Mouse (Mus musculus) erythroblast, adult 5-6 weeks (primary cell): ENCODE measurements around the gene Ulk3. TPM values are rescaled to one million over a fixed set of nuclear protein-coding genes. Genes with fewer than 3 reads are reported as not detected.

Experiments
- ATAC-seq: replicated peaks from 2 replicates; pipeline ENCODE4 v1.8.0; 2016; ENCODE audit warnings: moderate number of reproducible peaks, mild to moderate bottlenecking, moderate TSS enrichment, inconsistent platforms; ENCODE audit not compliant: poor library complexity, low FRiP score, severe bottlenecking
- total RNA-seq, 2 experiments: library from RNA; stranded (forward) in 1 of 2; stranded (reverse) in 1 of 2; fragments of 150-400 nt in 1 of 2; fragments of 200-764, 138-1000 nt in 1 of 2; gene quantifications; 2 replicates each; pipeline versions ENCODE4 v1.2.3 to v1.2.4; 2015 to 2017; ENCODE audit warnings: low replicate concordance in 2 of 2

Ulk3 gene
- total RNA-seq, 2 experiments from 2014 or later: not detected

DNA sequence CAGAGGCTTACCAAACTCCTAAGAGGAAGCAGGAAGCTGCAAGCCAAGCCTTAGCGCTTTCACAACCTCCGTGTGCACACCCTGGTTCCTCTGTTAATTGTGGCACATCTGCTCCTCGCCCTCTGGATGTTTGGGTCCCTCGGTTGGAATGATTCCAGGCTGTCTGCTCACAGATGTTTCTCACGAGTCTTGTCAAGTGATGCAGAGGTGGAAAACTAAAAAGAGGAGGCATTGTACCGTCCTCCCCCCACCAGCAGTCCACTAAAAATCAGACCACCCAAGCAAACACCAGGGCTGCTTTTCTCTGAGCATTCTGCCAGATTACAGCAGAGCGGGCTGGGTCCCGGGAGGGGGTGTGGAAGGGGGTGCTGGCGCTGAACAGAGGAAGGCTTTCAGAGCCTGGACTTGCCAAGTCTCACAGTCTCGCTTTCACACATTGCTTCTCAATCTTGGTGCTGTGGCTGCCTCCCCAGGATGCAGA, 23.5 kb upstream of the Ulk3 start:
- ATAC-seq: no peak

DNA sequence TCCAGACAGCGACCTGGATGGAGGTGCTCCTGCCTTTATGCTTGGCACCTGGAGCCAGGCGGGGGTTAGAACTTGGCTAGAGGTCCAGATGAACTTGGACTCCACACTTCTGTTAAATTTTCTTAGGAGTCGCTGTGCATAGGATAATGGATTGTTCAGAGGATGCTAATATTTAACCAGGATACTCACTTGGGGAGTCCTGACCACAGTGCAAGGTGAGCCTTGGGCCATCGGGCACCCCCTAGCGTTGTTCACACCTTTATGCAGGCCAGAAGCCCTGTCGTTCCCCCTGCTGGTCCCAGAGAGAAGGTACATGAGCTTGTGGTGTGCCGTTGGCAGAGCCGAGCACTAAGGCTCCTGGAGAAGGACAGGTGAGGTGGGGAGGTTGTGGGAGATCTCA, 22.4 kb upstream of the Ulk3 start:
- no peak for ATAC-seq

DNA sequence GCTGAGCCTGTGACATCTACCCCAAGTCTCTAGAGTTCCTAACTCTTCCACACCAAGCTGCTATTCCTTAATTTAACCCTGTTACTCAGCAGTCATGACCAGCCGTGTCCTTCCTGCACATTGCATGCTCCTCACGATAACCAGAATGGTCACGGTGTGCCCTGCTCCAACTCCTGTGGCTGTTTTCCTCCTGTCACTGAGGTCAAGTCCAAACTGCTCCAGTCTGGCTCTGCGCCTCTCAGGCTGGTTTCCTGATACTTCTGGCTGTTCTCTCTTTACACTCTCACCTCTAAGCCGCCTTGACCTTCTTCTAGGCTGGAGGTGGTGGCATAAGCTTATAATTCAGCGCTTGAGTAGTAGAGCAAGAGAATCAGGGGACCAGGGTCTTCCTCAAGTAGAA, 20.8 kb upstream of the Ulk3 start:
- no peak for ATAC-seq

DNA sequence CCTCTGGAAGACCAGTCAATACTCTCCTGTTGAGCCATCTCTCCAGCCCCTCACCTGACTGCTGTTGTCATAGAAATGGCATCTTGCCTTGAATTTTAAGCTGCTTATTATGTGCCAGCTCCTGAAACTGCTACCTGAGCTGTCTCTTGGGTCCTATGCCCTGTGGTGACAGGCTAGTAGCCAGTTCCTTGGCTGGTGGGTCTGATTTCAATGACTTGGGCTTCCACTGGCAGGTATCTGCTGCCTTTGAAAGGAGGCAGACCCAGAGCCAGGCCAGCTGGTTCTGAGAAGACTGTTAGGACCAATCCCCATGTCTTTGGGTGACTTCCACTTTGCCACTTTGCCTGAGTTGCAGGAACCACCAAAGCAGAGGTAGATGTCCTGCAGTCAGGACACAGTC, 14.9 kb upstream of the Ulk3 start:
- ATAC-seq: no peak

DNA sequence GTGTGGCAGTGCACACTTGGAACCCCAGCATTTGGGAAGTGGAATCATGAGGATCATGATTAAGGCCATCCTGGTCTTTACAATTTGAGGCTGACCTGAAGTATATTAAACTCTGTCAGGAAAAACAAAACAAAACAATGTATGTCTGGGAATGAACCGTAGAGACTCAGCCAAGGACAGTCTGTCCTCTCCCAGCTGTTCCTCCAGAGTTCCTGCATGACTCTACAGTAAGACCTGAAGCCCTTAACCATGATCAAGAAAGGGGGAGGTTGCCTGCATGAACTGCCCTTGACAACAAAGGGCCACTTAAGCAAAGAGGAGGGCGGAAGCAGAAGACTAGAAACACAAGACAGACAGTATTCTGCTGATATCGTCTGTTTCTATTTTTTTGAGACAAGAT, 13.7 kb upstream of the Ulk3 start:
- no peak for ATAC-seq

DNA sequence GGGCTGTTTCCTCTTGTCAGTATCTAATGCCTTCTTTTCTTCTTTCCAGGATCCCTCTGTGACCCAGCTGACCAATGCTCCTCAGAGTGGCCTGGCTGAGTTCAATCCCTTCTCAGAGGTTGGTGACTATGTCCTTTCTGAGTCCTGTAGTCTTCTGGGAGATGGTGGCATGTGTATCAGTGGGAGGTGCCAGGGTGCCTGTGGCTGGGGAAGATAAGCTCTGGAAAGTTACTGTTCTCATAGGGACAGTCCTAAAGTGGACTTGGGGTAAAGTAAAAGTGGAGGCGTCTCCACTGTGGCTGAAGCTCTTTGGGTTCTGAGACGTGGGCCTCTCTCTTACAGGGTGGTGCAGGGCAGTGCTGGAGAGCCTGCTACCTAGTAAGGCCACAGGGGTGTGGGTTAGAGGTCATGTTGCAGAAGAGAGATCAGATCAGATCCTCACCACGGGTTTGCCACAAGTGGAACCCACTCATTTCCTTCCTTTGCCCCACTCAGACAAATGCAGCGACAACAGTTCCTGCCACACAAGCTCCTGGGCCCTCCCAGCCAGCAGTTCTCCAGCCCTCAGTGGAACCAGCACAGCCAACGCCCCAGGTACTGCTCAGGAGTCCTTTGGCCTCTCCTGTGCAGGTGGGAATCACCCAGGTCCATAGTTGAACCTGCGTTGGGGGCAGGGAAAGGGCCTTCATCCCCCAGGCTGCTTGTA, 12.0 kb upstream of the Ulk3 start:
- peak; percentile 95 for ATAC-seq

DNA sequence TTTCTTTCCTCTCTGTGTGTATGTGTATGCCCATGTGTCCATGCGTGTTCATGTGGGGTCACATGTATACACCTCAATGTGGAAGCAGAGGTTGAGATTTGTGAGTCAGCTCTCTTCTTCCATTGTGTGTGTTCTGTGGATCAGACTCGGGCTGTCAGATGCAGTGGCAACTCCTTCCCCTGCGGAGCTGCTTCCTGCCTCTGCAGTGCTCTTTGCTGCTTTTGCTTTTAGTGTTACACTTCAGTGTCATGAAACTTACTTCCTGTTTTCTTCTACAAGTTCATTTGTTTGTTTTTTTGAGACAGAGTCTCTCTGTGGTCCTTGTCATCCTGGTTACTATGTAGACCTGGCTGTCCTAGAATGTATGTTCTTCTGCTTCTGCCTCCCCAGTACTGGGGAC, 4.3 kb upstream of the Ulk3 start:
- ATAC-seq: no peak

DNA sequence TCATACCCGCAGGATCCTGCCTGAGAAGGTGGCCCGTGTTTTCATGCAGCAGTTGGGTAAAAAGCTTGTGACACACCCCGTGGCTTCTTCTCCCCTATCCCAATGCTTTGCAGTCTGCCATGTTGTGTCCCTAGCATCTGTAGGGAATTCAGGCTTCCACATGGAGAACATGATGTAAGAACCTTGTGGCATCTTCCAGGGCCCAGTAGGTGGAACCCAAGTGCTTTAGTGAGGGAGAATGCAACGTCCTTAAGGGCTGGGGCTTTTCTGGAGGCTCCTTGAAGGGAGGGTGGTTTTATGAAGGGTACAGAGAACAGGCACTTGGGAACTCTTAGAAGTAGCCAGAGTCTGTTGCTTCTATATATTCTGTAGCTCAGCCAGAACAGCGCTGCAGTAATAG, 1.5 kb downstream of the Ulk3 start:
- ATAC-seq: no peak

DNA sequence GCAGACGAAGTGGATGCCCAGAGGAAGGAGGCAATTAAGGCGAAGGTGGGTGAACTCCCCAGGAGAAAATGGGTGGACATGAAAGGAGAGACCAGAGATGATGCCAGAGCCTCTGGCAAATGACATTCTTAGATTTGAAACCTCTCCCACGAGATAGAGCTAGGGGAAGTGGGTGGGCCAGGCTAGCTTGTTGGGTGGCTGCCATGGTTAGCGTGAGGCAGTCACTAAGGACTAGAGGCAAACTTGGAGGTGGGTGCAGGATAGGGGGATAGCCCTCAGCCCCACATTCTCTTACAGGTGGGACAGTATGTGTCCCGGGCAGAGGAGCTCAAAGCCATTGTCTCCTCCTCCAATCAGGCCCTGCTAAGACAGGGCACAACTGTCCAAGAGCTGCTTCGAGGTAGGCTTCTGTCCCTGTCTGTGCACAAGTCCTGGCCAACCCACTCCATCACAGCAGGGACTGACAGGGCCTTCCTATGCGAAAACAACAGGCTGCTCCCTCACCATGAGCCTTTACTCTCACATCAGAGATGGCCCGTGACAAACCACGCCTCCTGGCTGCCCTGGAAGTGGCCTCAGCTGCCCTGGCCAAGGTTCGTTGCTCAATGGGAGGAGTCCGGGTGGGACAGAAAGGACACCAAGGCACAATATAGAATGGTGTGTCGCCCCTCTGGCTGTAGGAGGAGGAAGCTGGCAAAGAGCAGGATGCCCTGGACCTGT, 4.4 kb downstream of the Ulk3 start:
- ATAC-seq: no peak

DNA sequence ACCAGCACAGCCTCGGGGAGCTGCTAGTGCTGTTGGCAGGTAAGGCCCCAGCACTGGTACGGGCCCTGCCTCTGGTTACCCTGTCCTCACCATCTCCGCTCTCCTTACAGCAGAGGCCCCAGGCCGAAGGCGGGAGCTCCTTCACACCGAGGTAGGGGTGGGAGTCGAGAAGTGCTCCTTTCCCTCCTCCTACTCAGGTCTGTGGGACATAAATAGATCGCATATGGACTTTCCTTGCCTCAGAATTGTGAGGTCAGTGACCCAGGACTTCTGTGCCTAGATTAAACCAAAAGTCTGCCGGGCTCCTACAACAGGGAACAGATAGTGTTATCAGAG, 4.9 kb downstream of the Ulk3 start:
- no peak for ATAC-seq

DNA sequence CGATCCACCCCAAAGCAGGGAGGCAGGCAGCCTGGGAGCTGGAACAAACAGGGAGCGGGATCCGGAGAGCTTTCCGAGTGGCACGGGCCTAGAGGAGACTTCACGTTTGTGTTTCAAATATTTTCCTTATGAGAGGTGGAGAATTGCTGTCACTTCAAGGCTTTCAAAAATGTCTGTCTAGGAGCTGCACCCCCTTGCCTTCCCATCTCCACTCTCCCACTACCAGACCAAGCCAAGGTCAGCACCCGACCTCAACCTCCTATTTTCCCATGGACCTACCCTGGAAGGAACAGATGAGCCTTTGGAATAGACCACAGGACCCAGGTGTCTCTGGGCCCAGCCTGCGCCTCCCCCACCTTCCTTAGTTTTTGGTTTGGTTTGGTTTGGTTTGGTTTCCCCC, 8.0 kb downstream of the Ulk3 start:
- ATAC-seq: no peak

DNA sequence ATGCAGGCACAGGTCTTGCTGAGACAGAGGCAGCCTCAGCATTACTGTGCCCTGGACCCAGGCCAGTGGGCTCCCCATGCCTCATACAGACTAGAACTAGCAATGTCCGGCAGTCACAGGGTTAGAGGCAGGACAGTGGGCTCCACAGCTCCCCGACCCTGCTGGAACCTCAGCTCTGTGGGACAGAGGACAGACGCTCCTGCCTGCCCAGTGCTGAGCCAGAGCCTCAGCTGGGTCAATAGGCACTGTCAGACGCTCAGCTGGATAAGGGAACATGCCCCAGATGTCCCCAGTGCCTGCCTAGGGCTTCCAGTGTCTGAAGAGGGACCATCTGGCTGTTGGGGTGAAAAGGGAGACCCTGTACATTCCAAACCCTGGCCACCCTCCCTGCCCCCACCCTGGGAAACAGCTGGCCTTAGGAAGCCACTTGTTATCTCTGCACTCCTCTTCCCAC, 8.7 kb downstream of the Ulk3 start:
- no peak for ATAC-seq

DNA sequence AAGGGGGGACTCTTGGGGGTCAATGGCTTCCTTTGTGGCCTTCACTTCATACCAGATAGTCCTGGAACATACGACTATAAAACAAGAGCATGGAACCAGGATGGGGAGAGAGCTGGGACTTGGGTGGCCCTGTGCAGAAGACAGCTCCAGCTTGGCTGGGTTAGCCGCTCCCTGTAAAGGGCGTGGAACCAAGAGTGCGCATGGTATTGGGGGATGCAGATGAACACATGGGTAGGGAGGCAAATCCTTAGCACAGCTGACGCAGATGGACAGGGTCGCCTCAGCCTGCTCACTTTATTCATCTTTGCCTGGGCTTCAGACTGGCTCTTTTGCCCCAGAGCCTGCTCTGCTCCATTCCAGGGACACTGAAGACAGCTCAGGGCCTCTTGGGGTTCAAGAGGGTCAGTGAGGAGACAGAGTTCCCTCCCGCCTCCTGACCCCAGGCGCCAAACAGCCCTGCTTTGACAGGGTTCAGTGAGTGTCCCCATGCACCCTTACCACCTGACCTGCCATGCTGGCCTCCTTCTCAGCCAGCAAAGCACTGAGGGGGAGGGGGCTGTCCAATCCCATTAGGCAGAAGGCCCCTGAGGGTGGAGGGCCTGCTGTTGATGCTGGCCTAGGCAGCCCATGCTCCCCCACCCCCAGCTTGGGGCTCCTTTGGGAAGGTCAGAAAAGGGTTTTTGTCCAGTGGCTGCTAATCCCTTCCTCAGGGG, 9.8 kb downstream of the Ulk3 start:
- no peak for ATAC-seq

DNA sequence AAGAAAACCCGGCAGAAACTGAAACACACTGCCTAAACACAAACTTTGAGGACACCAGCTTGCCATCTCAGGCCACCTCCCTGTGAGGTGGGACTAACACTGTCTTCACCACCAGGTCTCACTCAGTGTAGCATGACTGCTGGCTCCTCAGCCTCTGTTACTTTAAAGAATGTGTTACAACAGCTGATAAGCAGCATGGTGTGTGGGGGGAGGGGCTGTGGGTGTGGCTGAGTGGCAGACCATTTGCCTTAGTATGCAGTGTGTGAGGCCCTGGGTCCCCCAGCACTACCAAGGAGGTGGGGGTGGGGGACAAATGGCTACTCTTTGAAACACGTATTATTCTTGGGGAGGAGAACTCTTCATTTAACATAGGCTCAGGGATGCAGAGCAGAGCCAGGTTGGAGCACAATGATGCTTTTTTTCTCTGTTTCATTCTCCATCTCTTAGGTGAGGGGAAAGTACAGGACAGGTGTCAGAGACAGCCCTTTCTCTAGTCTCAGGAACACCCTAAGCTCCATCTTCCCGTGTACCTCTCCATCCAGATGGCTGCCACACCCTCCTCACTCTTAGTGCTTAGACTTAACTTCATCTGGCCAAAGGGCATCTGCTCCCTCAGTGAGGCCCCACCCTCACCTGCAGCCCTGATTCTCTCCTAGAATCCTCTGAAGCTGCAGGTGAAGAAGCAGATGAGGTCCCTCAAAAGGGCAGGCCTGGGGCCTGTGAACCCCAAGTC, 11.5 kb downstream of the Ulk3 start:
- ATAC-seq: no peak

DNA sequence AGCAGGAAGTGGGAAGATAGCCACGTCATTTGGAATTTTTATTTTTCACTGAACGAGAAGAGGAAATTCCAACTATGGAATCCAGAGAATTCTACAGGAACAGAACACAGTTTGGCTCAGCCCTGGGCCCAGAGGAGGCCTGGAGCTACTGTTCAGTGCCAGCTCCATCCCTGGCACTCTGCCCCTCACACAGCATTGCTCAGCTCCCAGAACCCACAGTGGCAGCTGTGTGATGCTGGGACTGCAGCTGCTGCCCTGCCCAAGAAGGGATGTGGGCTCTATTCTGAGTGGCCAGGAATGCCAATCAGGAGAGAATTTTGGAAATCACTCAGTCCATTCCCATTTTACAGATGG, 12.1 kb downstream of the Ulk3 start:
- no peak for ATAC-seq

DNA sequence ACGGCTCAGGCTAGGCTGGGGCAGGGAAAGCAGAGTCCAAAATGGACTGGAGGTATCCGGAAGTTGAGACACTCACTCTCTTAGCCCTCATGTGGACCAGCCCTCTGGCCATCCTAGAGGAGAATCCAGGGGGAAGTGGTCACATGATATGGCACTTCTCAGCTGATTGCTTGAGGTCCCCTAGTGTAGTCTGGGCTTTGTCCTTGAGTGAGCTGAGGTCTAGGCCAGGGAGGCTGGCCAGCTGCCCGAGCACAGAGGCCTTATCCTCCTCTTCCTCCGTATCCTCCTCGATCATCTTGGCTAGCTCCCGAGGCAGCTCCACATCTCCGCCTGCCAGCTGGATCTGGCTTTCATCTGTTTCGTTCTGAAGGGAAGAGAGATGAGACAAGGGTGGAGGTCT, 12.8 kb downstream of the Ulk3 start:
- no peak for ATAC-seq

DNA sequence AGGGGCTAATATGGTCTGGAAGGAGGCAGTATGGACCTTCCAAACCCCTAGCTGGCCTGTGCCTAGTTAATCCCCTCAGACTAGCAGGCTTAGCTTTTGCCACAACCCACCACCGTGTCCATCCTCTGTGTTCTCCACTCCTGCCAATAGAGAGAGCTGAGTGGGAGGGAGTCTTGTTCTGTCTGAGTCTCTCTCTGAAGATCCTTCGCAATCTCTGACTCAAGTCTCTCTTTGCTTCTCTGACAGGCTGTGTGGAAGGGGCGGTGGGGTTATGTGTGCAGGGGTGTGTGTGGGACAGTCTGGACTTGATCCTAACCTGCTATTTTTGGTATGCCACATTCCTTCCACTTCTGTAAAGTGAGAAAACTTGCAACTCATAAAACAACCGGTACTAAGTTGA, 15.6 kb downstream of the Ulk3 start:
- no peak for ATAC-seq

DNA sequence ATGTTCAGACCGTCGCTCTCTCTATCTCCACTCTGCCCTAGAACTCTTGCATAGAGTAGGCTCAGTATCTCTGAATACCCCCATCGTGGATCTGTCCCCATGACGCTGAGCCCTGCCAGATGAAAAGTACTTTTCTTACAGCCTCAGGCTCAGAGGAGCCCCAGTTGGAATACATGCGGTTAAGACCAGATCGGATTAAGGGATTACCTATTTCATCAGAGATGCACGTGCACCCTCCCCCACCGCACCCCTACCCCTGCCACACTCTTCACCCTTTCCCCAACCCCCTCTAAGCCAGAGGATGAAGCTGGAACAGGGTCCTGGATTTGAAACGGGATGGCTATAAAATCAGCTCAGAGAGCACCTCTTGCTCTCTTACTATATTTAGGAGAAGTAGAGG, 16.3 kb downstream of the Ulk3 start:
- ATAC-seq: no peak

DNA sequence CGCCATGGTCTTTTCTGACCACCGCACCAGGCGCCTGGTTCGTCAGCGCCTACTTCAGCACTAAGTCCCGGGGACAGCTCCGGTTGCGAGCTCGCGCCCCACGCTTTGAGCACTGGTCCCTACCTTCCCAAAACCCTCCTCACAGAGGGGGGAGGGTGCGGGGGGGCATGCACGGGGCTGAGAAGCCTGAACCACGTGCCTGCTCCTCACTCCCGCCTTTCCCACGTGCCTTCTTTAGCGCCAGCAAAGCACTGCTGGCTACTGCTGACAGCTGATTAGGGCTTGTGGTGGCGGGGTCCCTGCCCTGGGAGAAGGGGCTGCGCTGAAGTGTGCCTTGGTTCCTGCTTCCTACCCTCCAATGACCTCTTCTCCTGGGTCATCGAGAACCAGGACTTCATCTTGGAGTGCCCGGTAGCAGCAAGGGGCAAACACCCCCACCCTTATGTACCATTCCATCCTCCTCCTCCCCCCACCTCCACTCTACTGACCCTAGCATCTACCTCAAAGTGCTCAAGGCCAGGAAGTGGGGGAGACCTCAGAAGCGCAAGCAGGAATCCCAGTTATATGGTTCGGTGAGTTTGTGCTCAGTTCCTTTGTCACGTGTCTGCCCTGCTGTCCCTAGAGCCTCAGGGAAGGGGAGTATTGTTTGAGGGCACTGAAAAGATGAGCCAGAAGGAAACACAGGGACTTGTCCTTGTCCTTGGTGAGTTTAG, 17.0 kb downstream of the Ulk3 start, which contains the start of gene Cplx3:
TSS of gene Cplx3 (minus strand) at position 143 of the 713 bp plus-strand sequence.
- ATAC-seq: no peak

DNA sequence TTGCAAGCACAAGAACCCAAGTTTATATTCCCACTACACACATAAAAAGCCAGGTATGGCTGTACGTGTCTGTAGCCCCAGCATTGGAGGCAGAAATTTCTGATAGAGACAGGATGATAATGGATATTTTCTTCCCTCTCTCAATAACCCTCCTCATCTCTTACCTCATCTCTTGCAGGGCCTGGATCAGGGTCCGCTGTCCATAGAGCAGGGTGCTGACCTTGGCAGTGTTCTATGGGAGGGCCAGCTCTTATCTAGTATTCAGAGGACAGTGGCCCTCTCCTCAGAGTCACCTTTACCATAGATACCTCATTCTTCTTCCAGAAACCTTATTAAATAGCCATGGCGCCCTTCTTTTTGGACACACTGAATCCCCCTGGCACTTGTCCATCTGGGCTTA, 20.6 kb downstream of the Ulk3 start:
- ATAC-seq: no peak
